Mouse (Mus musculus) ES-E14 (cell line): ENCODE results near the gene Trpt1.

Source experiments
- CHD2 ChIP-seq: IDR thresholded peaks from 2 replicates; pipeline ENCODE4 v1.6.1; 2014; ENCODE audit warnings: mild to moderate bottlenecking, low read depth, low read length, inconsistent platforms
- ZNF384 ChIP-seq: IDR thresholded peaks from 2 replicates; pipeline ENCODE4 v1.6.1; 2012; ENCODE audit warnings: low read depth, low read length, inconsistent platforms

GRCm38 (mm10) chr19:6997721-6998290 lies 1.9 kb downstream of the Trpt1 start:
- no peak for TF ChIP-seq CHD2
- no peak for TF ChIP-seq ZNF384
